Mouse (Mus musculus) heart, embryonic 10.5 days (tissue): ENCODE results near the gene Enkur. TPM values are rescaled to one million over a fixed set of nuclear protein-coding genes. Genes with fewer than 3 reads are reported as not detected.

Source experiments
- DNase-seq: peaks from one replicate; pipeline ENCODE4 v3.0.0-alpha.2; 2017; ENCODE audit warnings: low spot score
- H3K27ac ChIP-seq: fragments of 300-500 bp; sonication (generic); 2 replicates; pipeline ENCODE4 v1.5.1; 2016; ENCODE audit warnings: mild to moderate bottlenecking
- H3K27me3 ChIP-seq: fragments of 300-500 bp; sonication (generic); 2 replicates; pipeline ENCODE4 v1.6.1; 2016; ENCODE audit warnings: mild to moderate bottlenecking; ENCODE audit not compliant: poor library complexity, insufficient read depth, severe bottlenecking
- H3K36me3 ChIP-seq: fragments of 300-500 bp; sonication (generic); 2 replicates; pipeline ENCODE4 v1.6.1; 2016; ENCODE audit warnings: mild to moderate bottlenecking, moderate library complexity
- H3K4me1 ChIP-seq: fragments of 300-500 bp; sonication (generic); 2 replicates; pipeline ENCODE4 v1.6.1; 2016; ENCODE audit warnings: mild to moderate bottlenecking
- H3K4me3 ChIP-seq: fragments of 300-500 bp; sonication (generic); 2 replicates; pipeline ENCODE4 v1.5.1; 2016; ENCODE audit warnings: mild to moderate bottlenecking, moderate library complexity
- H3K9me3 ChIP-seq: fragments of 300-500 bp; sonication (generic); 2 replicates; pipeline ENCODE4 v1.6.1; 2016; ENCODE audit warnings: mild to moderate bottlenecking, moderate library complexity
- WGBS: fragments of 180-500 bp; shearing (Covaris S2); methylation state at CpG from one replicate; pipeline ENCODE4 v1.1.7; 2016; 5-methylcytosine and 5-hydroxymethylcytosine counted together
- polyA plus RNA-seq: library from polyadenylated mRNA; unstranded; fragments of >200 nt; fragmentation: Nextera tagmentation; extraction: Ambion mirVana; gene quantifications from 2 replicates; pipeline ENCODE4 v1.2.1, GENCODE M21; 2016

Gene Enkur
- polyA plus RNA-seq, 1 experiment from 2014 or later = 2.3 TPM

DNA sequence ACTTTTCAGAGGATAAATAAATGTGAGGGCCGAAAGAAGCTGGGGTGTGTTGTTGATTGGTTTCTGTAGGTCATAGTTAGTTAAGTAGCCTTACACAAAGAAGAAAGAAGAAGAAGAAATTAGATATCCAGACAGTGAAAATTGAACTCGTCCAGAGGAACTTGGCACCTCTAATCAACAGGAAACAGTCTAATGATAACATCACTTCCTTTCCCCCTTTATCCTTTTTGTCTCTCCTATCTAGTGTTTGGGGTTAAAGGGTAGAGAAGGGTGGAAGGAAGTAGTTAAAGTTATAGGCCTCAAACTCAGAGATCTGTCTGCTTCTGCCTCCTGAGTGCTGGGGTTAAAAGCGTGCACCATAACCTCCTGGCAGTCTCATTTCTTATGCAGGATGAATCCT, 32.4 kb downstream of the Enkur start:
- WGBS = 64% methylated on average over 3 of the region's 3 CpGs
- DNase-seq = no peak
- no peaks in the 10 kb centered on the region for H3K4me1 ChIP-seq
- no peak overlapping the region for H3K4me3 ChIP-seq
- no peaks in the 10 kb centered on the region for H3K36me3 ChIP-seq
- H3K27me3 ChIP-seq = no peaks in the 10 kb centered on the region
- H3K27ac ChIP-seq = no peak overlapping the region
- no peaks in the 10 kb centered on the region for H3K9me3 ChIP-seq

DNA sequence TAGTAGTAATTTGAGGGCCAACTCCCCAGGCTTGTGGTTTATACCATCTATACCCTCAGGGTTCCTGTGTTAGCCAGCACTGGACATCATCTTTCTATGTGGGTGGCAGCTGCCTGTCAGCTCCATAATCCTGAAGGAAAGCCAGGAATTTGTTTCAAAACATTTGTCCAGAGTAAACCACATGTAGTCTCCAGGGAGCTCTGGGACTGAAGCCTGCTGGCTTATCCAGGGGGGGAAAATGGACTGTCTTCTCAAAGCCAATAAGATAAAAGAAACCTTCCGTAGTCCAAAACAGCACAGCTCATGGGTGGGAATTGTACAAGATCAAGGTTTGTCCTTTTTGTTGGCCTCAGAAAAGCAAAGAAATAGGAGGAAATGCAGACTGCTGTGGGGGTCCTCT, 37.2 kb downstream of the Enkur start:
- Histone ChIP-seq H3K36me3 (no peaks in the 10 kb centered on the region), H3K4me1 (no peaks in the 10 kb centered on the region), H3K27me3 (no peaks in the 10 kb centered on the region), H3K9me3 (no peaks in the 10 kb centered on the region), H3K4me3 (no peak overlapping the region), H3K27ac (no peak overlapping the region)
- DNase-seq = no peak
- WGBS = 79% methylated on average over 1 of the region's 1 CpGs

DNA sequence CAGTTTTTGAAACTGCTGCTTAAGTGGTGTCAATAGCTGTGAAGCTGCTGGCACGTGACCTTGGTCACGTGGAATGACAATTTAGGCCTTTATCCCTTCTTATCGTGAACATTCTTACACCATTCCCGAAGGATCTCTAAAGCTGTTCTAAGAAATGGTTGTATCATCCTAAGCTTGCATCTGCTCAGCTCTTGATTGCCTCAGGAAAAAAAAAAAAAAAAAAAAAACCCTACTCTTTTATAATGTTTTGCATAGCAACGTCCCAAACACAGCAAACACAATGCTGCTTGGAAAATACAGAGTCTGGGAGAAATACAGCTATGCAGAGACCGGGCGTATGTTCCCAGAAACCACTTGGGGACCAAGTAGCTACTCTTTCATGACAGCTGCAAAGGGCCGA, 40.9 kb downstream of the Enkur start:
- no peaks in the 10 kb centered on the region for H3K27me3 ChIP-seq
- H3K4me1 ChIP-seq = no peaks in the 10 kb centered on the region
- WGBS = 80% methylated on average over 8 of the region's 8 CpGs
- H3K36me3 ChIP-seq = no peaks in the 10 kb centered on the region
- no peak overlapping the region for H3K27ac ChIP-seq
- H3K4me3 ChIP-seq = no peak overlapping the region
- H3K9me3 ChIP-seq = no peaks in the 10 kb centered on the region
- no peak for DNase-seq

- Histone ChIP-seq H3K27me3 (no peaks in the 10 kb centered on the region), H3K27ac (no peak overlapping the region), H3K36me3 (no peaks in the 10 kb centered on the region), H3K4me3 (no peak overlapping the region), H3K4me1 (no peaks in the 10 kb centered on the region), H3K9me3 (no peaks in the 10 kb centered on the region)
- WGBS = 77% methylated on average over 3 of the region's 3 CpGs
- no peak for DNase-seq
Observed at GRCm38 (mm10) chr2:21153469-21153868, 51.7 kb downstream of the Enkur start.

- no peak for DNase-seq
- H3K4me1 ChIP-seq = 0 out of 2 replicates have a peak, but pooled peaks cover 6% of the 10 kb centered on the region
- 79% methylated on average over 4 of the region's 4 CpGs for WGBS
Observed at GRCm38 (mm10) chr2:21147169-21147568, 58.0 kb downstream of the Enkur start.

DNA sequence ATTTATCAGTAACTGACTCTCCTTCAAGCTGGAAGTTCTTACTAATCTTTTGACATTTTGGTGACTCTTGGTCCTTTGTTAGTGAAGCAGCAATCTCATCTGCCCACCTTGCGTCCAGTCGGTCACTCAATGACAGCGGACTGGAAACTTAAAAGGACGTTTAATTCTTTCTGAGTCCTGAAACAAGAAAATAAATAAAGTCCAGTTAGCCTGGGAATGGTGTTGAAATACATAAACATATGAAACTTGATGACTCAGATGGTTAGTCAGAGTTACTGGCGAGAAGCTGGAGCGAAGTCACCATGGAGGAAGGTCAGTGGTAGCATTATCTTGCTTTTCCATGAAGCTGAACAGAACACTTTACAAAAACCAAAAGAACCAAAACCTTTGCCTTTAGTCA, 58.7 kb downstream of the Enkur start:
- no peak overlapping the region for H3K4me3 ChIP-seq
- H3K4me1 ChIP-seq = 0 out of 2 replicates have a peak, but pooled peaks cover 6% of the 10 kb centered on the region
- no peaks in the 10 kb centered on the region for H3K36me3 ChIP-seq
- DNase-seq = no peak
- H3K9me3 ChIP-seq = no peaks in the 10 kb centered on the region
- no peaks in the 10 kb centered on the region for H3K27me3 ChIP-seq
- H3K27ac ChIP-seq = no peak overlapping the region
- WGBS = 77% methylated on average over 6 of the region's 6 CpGs

More at GRCm38 (mm10) chr2:21147169-21147568, 58.0 kb downstream of the Enkur start:
- Histone ChIP-seq H3K9me3 (no peaks in the 10 kb centered on the region), H3K27ac (no peak overlapping the region), H3K27me3 (no peaks in the 10 kb centered on the region), H3K36me3 (no peaks in the 10 kb centered on the region), H3K4me3 (no peak overlapping the region)

GRCm38 (mm10) chr2:21142616-21143015, 62.5 kb downstream of the Enkur start:
- 0 out of 2 replicates have a peak, but pooled peaks cover 6% of the 10 kb centered on the region for H3K4me1 ChIP-seq
- no peak for DNase-seq
- no peaks in the 10 kb centered on the region for H3K27me3 ChIP-seq
- peak overlapping the region; percentile 73 for H3K4me3 ChIP-seq
- WGBS = 19% methylated on average over 2 of the region's 2 CpGs
- peak overlapping the region; percentile 87; the same call in 1 of the 2 replicates for H3K27ac ChIP-seq
- H3K9me3 ChIP-seq = no peaks in the 10 kb centered on the region
- no peaks in the 10 kb centered on the region for H3K36me3 ChIP-seq

GRCm38 (mm10) chr2:21142204-21142580, 63.0 kb downstream of the Enkur start:
- Histone ChIP-seq H3K36me3 (no peaks in the 10 kb centered on the region), H3K27me3 (no peaks in the 10 kb centered on the region), H3K4me1 (0 out of 2 replicates have a peak, but pooled peaks cover 6% of the 10 kb centered on the region), H3K4me3 (peak overlapping the region; percentile 73), H3K27ac (peak overlapping the region; percentile 87), H3K9me3 (no peaks in the 10 kb centered on the region)
- WGBS = 1% methylated on average over 15 of the region's 15 CpGs
- peak; percentile 79 for DNase-seq

- H3K36me3 ChIP-seq = no peaks in the 10 kb centered on the region
- under 1% methylated on average over 43 of the region's 46 CpGs for WGBS
Observed at GRCm38 (mm10) chr2:21141520-21142203, 63.5 kb downstream of the Enkur start.

DNA sequence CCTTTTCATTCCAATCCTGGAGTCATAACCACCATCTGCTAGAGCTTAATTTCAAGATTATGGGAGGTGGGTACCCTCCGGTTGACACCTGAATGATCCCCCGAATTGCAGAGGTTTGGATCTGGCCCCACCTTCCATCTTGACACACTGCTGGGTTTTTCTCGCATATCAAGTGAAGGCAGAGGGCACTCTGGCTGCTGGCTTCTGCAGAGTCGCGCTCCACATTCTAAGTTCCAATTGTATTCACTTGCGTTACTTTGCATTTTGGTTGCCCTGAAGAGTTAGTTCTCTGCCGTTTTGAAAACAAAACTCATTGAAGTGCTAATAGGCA, 64.0 kb downstream of the Enkur start:
- Histone ChIP-seq H3K27me3 (no peaks in the 10 kb centered on the region), H3K4me1 (0 out of 2 replicates have a peak, but pooled peaks cover 6% of the 10 kb centered on the region), H3K27ac (peak overlapping the region; percentile 87), H3K9me3 (no peaks in the 10 kb centered on the region), H3K36me3 (no peaks in the 10 kb centered on the region), H3K4me3 (peak overlapping the region; percentile 73)
- 13% methylated on average over 7 of the region's 7 CpGs for WGBS
- DNase-seq = no peak

More at GRCm38 (mm10) chr2:21141520-21142203, 63.5 kb downstream of the Enkur start:
- Histone ChIP-seq H3K27me3 (no peaks in the 10 kb centered on the region), H3K4me3 (peak overlapping the region; percentile 73), H3K9me3 (no peaks in the 10 kb centered on the region), H3K4me1 (0 out of 2 replicates have a peak, but pooled peaks cover 6% of the 10 kb centered on the region), H3K27ac (peak overlapping the region; percentile 87)
- peak; percentile 77 for DNase-seq

Other genes starting within 250 kb of the Enkur start
- 15.2 and 18.7 TPM in 2 replicates for gene Arhgap21, start 236.5 kb downstream of the Enkur start, polyA plus RNA-seq
- gene Thnsl1, start 359 bp upstream of the Enkur start, polyA plus RNA-seq = 9.1 and 9.2 TPM in 2 replicates
- gene Gpr158, start 162.2 kb upstream of the Enkur start, polyA plus RNA-seq = 0.02 TPM in 1 of 2 replicates, not detected in the other